Mouse (Mus musculus) midbrain, embryonic 13.5 days (tissue): ENCODE results near the gene Ikzf4. TPM values are rescaled to one million over a fixed set of nuclear protein-coding genes. Genes with fewer than 3 reads are reported as not detected.

Experiments
- microRNA-seq: library from miRNA; unstranded; fragments of <30 nt; microRNA quantifications from one replicate; pipeline ENCODE4, GENCODE M21; 2016
- polyA plus RNA-seq: library from polyadenylated mRNA; unstranded; fragments of >200 nt; fragmentation: Nextera tagmentation; extraction: Ambion mirVana; gene quantifications from 2 replicates; pipeline ENCODE4 v1.2.1, GENCODE M21; 2015

Ikzf4 gene
- polyA plus RNA-seq, 1 experiment from 2014 or later, result 16.5 TPM

Small RNA genes within 50 kb of the gene (microRNA-seq; reads per million reads assigned to microRNA genes)
- gene Mir6917, result not detected

Other genes with a start within 250 kb of the Ikzf4 start
- gene Slc39a5, start 244.8 kb downstream of the Ikzf4 start, polyA plus RNA-seq, result 0.18 and 0.22 TPM in 2 replicates
- 142 and 153 TPM in 2 replicates for gene Nabp2, start 234.5 kb downstream of the Ikzf4 start, polyA plus RNA-seq
- gene Rnf41, start 234.3 kb downstream of the Ikzf4 start, polyA plus RNA-seq, result 81.5 and 85.9 TPM in 2 replicates
- gene Smarcc2, start 186.7 kb downstream of the Ikzf4 start, polyA plus RNA-seq, result 200 and 212 TPM in 2 replicates
- 836 and 885 TPM in 2 replicates for gene Myl6, start 151.8 kb downstream of the Ikzf4 start, polyA plus RNA-seq
- gene Myl6b, start 147.3 kb downstream of the Ikzf4 start, polyA plus RNA-seq, result 3.4 and 4.3 TPM in 2 replicates
- 11.6 and 13.7 TPM in 2 replicates for gene Esyt1, start 120.1 kb downstream of the Ikzf4 start, polyA plus RNA-seq
- 23.3 and 24.2 TPM in 2 replicates for gene Zc3h10, start 98.2 kb downstream of the Ikzf4 start, polyA plus RNA-seq
- gene Rpl41, start 96.7 kb downstream of the Ikzf4 start, polyA plus RNA-seq, result 2,545 and 2,595 TPM in 2 replicates
- 139 TPM in 2 replicates for gene Pa2g4, start 80.0 kb downstream of the Ikzf4 start, polyA plus RNA-seq
- 0.13 and 0.19 TPM in 2 replicates for gene Erbb3, start 56.3 kb downstream of the Ikzf4 start, polyA plus RNA-seq
- gene Rps26, start 19.2 kb downstream of the Ikzf4 start, polyA plus RNA-seq, result 461 and 477 TPM in 2 replicates
- 13.0 and 13.7 TPM in 2 replicates for gene Suox, start 28.1 kb upstream of the Ikzf4 start, polyA plus RNA-seq
- 106 and 107 TPM in 2 replicates for gene Rab5b, start 50.3 kb upstream of the Ikzf4 start, polyA plus RNA-seq
- 0.09 and 0.15 TPM in 2 replicates for gene Pmel, start 58.2 kb upstream of the Ikzf4 start, polyA plus RNA-seq
- 36.2 TPM in 2 replicates for gene Cdk2, start 59.0 kb upstream of the Ikzf4 start, polyA plus RNA-seq
- 5.0 TPM in 2 replicates for gene Dgka, start 98.9 kb upstream of the Ikzf4 start, polyA plus RNA-seq
- 50.6 and 51.8 TPM in 2 replicates for gene Pym1, start 101.9 kb upstream of the Ikzf4 start, polyA plus RNA-seq
- gene Mmp19, start 144.9 kb upstream of the Ikzf4 start, polyA plus RNA-seq, result 0.32 and 0.48 TPM in 2 replicates
- 54.1 and 56.3 TPM in 2 replicates for gene Dnajc14, start 158.1 kb upstream of the Ikzf4 start, polyA plus RNA-seq
- gene Tmem198b, start 158.4 kb upstream of the Ikzf4 start, polyA plus RNA-seq, result 17.4 and 17.5 TPM in 2 replicates
- 203 and 209 TPM in 2 replicates for gene Sarnp, start 171.3 kb upstream of the Ikzf4 start, polyA plus RNA-seq
- gene Ormdl2, start 175.7 kb upstream of the Ikzf4 start, polyA plus RNA-seq, result 29.3 and 31.3 TPM in 2 replicates
- gene Gdf11, start 245.7 kb upstream of the Ikzf4 start, polyA plus RNA-seq, result 11.2 and 11.7 TPM in 2 replicates